Mouse (Mus musculus) embryo, embryonic 9.5 days (tissue): Measurements from ENCODE around the gene Crygc.
"Not testable (repeated sequence)": the region's sequence is repeated elsewhere in the genome, so short reads cannot be mapped to it uniquely, and the experiment has no call there.

ENCODE experiments used
- DNase-seq: peaks from one replicate; pipeline ENCODE4 v3.0.0-alpha.2; 2017; ENCODE audit errors: extremely low spot score

Gene Crygc

GRCm38 (mm10) chr1:65052140-65052539 lies 21.3 kb downstream of the Crygc start:
- no peak for DNase-seq

GRCm38 (mm10) chr1:65051696-65052095 lies 21.8 kb downstream of the Crygc start:
- DNase-seq = no peak

- DNase-seq = not testable (repeated sequence)
These were observed 22.5 kb downstream of the Crygc start, which contains the start of gene Cryge for GRCm38 (mm10) chr1:65050952-65051351. Gene Cryge (minus strand): TSS chr1:65051149.

- DNase-seq = no peak
These were observed 24.7 kb downstream of the Crygc start for GRCm38 (mm10) chr1:65048781-65049180.

GRCm38 (mm10) chr1:65046401-65047109 lies 26.9 kb downstream of the Crygc start:
- DNase-seq = no peak

- no peak for DNase-seq
These were observed 30.1 kb downstream of the Crygc start for GRCm38 (mm10) chr1:65043433-65043832.

GRCm38 (mm10) chr1:65041837-65042236 lies 31.7 kb downstream of the Crygc start:
- DNase-seq = no peak

- DNase-seq = no peak
These were observed 32.7 kb downstream of the Crygc start for GRCm38 (mm10) chr1:65040806-65041205.

GRCm38 (mm10) chr1:65039679-65040078 lies 33.8 kb downstream of the Crygc start:
- no peak for DNase-seq

- no peak for DNase-seq
These were observed 35.9 kb downstream of the Crygc start for GRCm38 (mm10) chr1:65037542-65037941.

GRCm38 (mm10) chr1:65035513-65035912 lies 38.0 kb downstream of the Crygc start:
- no peak for DNase-seq

GRCm38 (mm10) chr1:65032641-65033040 lies 40.8 kb downstream of the Crygc start, which contains the start of gene Akr1cl:
Gene Akr1cl (minus strand): TSS chr1:65032759.
- DNase-seq = no peak

GRCm38 (mm10) chr1:65028206-65028605 lies 45.3 kb downstream of the Crygc start:
- DNase-seq = no peak
